Comparison of ENCODE assay signal across 11 mouse cellular contexts in genomic region chr1:66003897-66004660, GRCm38 (mm10).
DNase-seq lines count a peak whose midpoint lies in the region; ATAC-seq and TF ChIP-seq lines count a peak whose summit lies in the region.
"Had no signal": no experiment of that assay in that cellular context is flagged by ENCODE, and none has a peak within 500 bp of the region (broad histone marks: within the 10 kb centered on the region; RNA-seq: fewer than 3 reads in every experiment).

No protein-coding gene starts in this region.

- H3K9ac ChIP-seq in lung, embryonic 14.5 days, result no peak overlapping the region
- no peak overlapping the region for H3K9ac ChIP-seq in intestine, embryonic 16.5 days (ENCODE audit: low read depth, low read length)
- peak overlapping the region; percentile 12; the same call in 1 of the 2 replicates for H3K9ac ChIP-seq in neural tube, embryonic 14.5 days (replicated peaks; ENCODE audit: low read depth, low read length)
- H3K9ac ChIP-seq: embryonic facial prominence, embryonic 12.5 days had no signal

- DNase-seq in adrenal gland, adult 2 months, result peak; percentile 18
- DNase-seq in adrenal gland, postnatal 25 days, result no peak
- DNase-seq in lung, embryonic 14.5 days, result no peak
- no peak for DNase-seq in lung, postnatal 10 days
- DNase-seq in spleen, postnatal 4 days (ENCODE audit: low spot score in 2 of 2), result no peak
- no peak for DNase-seq in spleen, adult 18-20 months
- DNase-seq: gastrocnemius, postnatal 36 days; kidney, postnatal 36 days had no signal

- no peaks in the 10 kb centered on the region for H3K9me3 ChIP-seq in lung, embryonic 14.5 days (ENCODE audit: low read depth, low read length)
- 0 out of 2 replicates have a peak, but pooled peaks cover 3% of the 10 kb centered on the region for H3K9me3 ChIP-seq in intestine, embryonic 16.5 days (ENCODE audit: control insufficient read depth, low read length)
- H3K9me3 ChIP-seq in neural tube, embryonic 14.5 days (ENCODE audit: control insufficient read depth, low read length), result no peaks in the 10 kb centered on the region
- H3K9me3 ChIP-seq: embryonic facial prominence, embryonic 12.5 days had no signal

- no peak overlapping the region for H3K27ac ChIP-seq in lung, embryonic 14.5 days (ENCODE audit: low read depth)
- no peak overlapping the region for H3K27ac ChIP-seq in intestine, embryonic 16.5 days (ENCODE audit: low read length)
- H3K27ac ChIP-seq in neural tube, embryonic 14.5 days (ENCODE audit: low read depth, low read length), result no peak overlapping the region
- H3K27ac ChIP-seq: embryonic facial prominence, embryonic 12.5 days had no signal

- H3K4me1 ChIP-seq in lung, embryonic 14.5 days (ENCODE audit: insufficient read depth), result no peaks in the 10 kb centered on the region
- 0 out of 2 replicates have a peak, but pooled peaks cover 5% of the 10 kb centered on the region for H3K4me1 ChIP-seq in intestine, embryonic 16.5 days (ENCODE audit: control insufficient read depth, insufficient read depth, low read length)
- peaks cover 11% of the 10 kb centered on the region; the same call in 1 of the 2 replicates for H3K4me1 ChIP-seq in neural tube, embryonic 14.5 days (ENCODE audit: control insufficient read depth, insufficient read depth, low read length)
- H3K4me1 ChIP-seq: embryonic facial prominence, embryonic 12.5 days had no signal

- no peak for TF ChIP-seq CTCF in lung, embryonic 14.5 days (IDR thresholded peaks at IDR 0.05; ENCODE audit: low read depth)

- H3K27me3 ChIP-seq in lung, embryonic 14.5 days (ENCODE audit: insufficient read depth, low read length), result no peaks in the 10 kb centered on the region
- H3K27me3 ChIP-seq in intestine, embryonic 16.5 days (replicated peaks; ENCODE audit: control insufficient read depth, insufficient read depth, low read length), result no peaks in the 10 kb centered on the region
- no peaks in the 10 kb centered on the region for H3K27me3 ChIP-seq in neural tube, embryonic 14.5 days (ENCODE audit: control insufficient read depth, insufficient read depth, low read length)
- H3K27me3 ChIP-seq: embryonic facial prominence, embryonic 12.5 days had no signal

- 32% methylated on average over 17 of the region's 17 CpGs for WGBS in lung, embryonic 14.5 days
- WGBS in intestine, embryonic 16.5 days, result 19% methylated on average over 17 of the region's 17 CpGs
- 8% methylated on average over 17 of the region's 17 CpGs for WGBS in neural tube, embryonic 14.5 days

- no peak overlapping the region for H3K4me3 ChIP-seq in lung, embryonic 14.5 days (ENCODE audit: low read depth, low read length)
- H3K4me3 ChIP-seq in intestine, embryonic 16.5 days (ENCODE audit: low read length), result no peak overlapping the region
- peak overlapping the region; percentile 1; the same call in 1 of the 2 replicates for H3K4me3 ChIP-seq in neural tube, embryonic 14.5 days (ENCODE audit: low read depth, low read length)
- H3K4me3 ChIP-seq: embryonic facial prominence, embryonic 12.5 days had no signal

- no peaks in the 10 kb centered on the region for H3K36me3 ChIP-seq in lung, embryonic 14.5 days (ENCODE audit: insufficient read depth)
- H3K36me3 ChIP-seq in intestine, embryonic 16.5 days (ENCODE audit: control insufficient read depth, insufficient read depth, low read length), result no peaks in the 10 kb centered on the region
- no peaks in the 10 kb centered on the region for H3K36me3 ChIP-seq in neural tube, embryonic 14.5 days (ENCODE audit: control insufficient read depth, insufficient read depth, low read length)
- H3K36me3 ChIP-seq: embryonic facial prominence, embryonic 12.5 days had no signal

- peak overlapping the region; percentile 10; the same call in 1 of the 2 replicates for H3K4me2 ChIP-seq in lung, embryonic 14.5 days
- peak overlapping the region; percentile 38 for H3K4me2 ChIP-seq in intestine, embryonic 16.5 days (ENCODE audit: low read depth, low read length)
- peak overlapping the region; percentile 41 for H3K4me2 ChIP-seq in neural tube, embryonic 14.5 days (ENCODE audit: low read depth, low read length)
- H3K4me2 ChIP-seq: embryonic facial prominence, embryonic 12.5 days had no signal

- ATAC-seq in lung, embryonic 14.5 days (ENCODE audit: insufficient read depth), result no peak
- ATAC-seq in intestine, embryonic 16.5 days, result peak; percentile 83
- peak; percentile 86 for ATAC-seq in neural tube, embryonic 14.5 days (ENCODE audit: low read depth)
